Mouse (Mus musculus) testis, postnatal 10 days (tissue): Measurements from ENCODE around the gene Cd180.

Source experiments
- DNase-seq: peaks from one replicate; pipeline ENCODE4 v3.0.0; 2021; ENCODE audit warnings: low spot score

Gene Cd180

GRCm38 (mm10) chr13:102783531-102784310 lies 90.4 kb downstream of the Cd180 start:
- DNase-seq = no peak

GRCm38 (mm10) chr13:102786666-102787230 lies 93.4 kb downstream of the Cd180 start:
- no peak for DNase-seq
